Mouse (Mus musculus) limb, embryonic 11.5 days (tissue): ENCODE measurements around the gene Lsm14a. TPM values are rescaled to one million over a fixed set of nuclear protein-coding genes. Genes with fewer than 3 reads are reported as not detected.

Experiments
- ATAC-seq: fragments of 200-750 bp; cut with Nextera tagmentation; 2 replicates; pipeline ENCODE4 v1.8.0; 2017; ENCODE audit warnings: low read depth; ENCODE audit not compliant: insufficient number of reproducible peaks, low FRiP score, low TSS enrichment
- DNase-seq: peaks from one replicate; pipeline ENCODE4 v3.0.0-alpha.2; 2015; ENCODE audit warnings: low spot score
- H3K27ac ChIP-seq: fragments of 300-500 bp; sonication (generic); replicated peaks from 2 replicates; pipeline ENCODE4 v1.5.1; 2014; ENCODE audit warnings: low read depth, mild to moderate bottlenecking, low read length
- H3K27me3 ChIP-seq: fragments of 300-500 bp; sonication (generic); 2 replicates; pipeline ENCODE4 v1.6.1; 2014; ENCODE audit warnings: mild to moderate bottlenecking, low read length, mixed read lengths; ENCODE audit not compliant: control insufficient read depth, insufficient read depth
- H3K36me3 ChIP-seq: fragments of 300-500 bp; sonication (generic); 2 replicates; pipeline ENCODE4 v1.6.1; 2014; ENCODE audit warnings: mild to moderate bottlenecking, low read length, moderate library complexity, mixed read lengths; ENCODE audit not compliant: control insufficient read depth, insufficient read depth
- H3K4me1 ChIP-seq: fragments of 300-500 bp; sonication (generic); 2 replicates; pipeline ENCODE4 v1.6.1; 2014; ENCODE audit warnings: low read length, mixed read lengths; ENCODE audit not compliant: control insufficient read depth, insufficient read depth
- H3K4me2 ChIP-seq: fragments of 300-500 bp; sonication (generic); 2 replicates; pipeline ENCODE4 v1.6.1; 2014; ENCODE audit warnings: low read depth, mild to moderate bottlenecking, moderate library complexity; ENCODE audit not compliant: severe bottlenecking
- H3K4me3 ChIP-seq: fragments of 300-500 bp; sonication (generic); 2 replicates; pipeline ENCODE4 v1.5.1; 2014; ENCODE audit warnings: low read depth, low read length
- H3K9ac ChIP-seq: fragments of 300-500 bp; sonication (generic); 2 replicates; pipeline ENCODE4 v1.6.1; 2014; ENCODE audit warnings: mild to moderate bottlenecking, low read length
- H3K9me3 ChIP-seq: fragments of 300-500 bp; sonication (generic); 2 replicates; pipeline ENCODE4 v1.6.1; 2016; ENCODE audit warnings: low read length; ENCODE audit not compliant: control insufficient read depth
- WGBS: fragments of 180-500 bp; shearing (Covaris S2); extraction: QIAGEN DNeasy Blood & Tissue Kit; methylation state at CpG from one replicate; pipeline ENCODE4 v1.1.7; 2014; 5-methylcytosine and 5-hydroxymethylcytosine counted together
- polyA plus RNA-seq: library from polyadenylated mRNA; unstranded; fragments of >200 nt; fragmentation: Nextera tagmentation; extraction: Ambion mirVana; gene quantifications from 2 replicates; pipeline ENCODE4 v1.2.1, GENCODE M21; 2014

Gene Lsm14a
- polyA plus RNA-seq, 1 experiment from 2014 or later: 70.5 TPM

DNA sequence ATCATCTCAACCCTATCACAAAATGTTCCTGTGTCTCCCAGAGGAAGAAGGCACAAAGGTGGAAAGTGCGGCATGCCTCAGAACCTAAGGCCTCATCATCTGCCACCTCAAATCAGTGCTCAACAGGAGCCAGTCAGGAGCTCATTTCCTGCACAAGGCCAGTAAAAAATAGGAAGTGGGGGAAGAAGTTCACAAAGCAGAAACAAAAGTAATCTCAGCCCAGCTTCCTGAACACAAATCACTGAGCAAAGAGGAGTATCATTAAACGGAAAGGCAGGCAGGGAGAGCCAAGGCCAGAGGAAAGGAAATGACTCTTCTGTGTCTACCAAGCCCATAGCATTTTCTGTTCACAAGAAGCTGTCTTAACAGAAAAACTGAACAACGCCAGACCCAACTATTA is 91.2 kb downstream of the Lsm14a start:
- H3K27ac ChIP-seq: no peak overlapping the region
- no peak overlapping the region for H3K4me2 ChIP-seq
- H3K4me3 ChIP-seq: no peak overlapping the region
- no peaks in the 10 kb centered on the region for H3K9me3 ChIP-seq
- H3K4me1 ChIP-seq: no peaks in the 10 kb centered on the region
- DNase-seq (no peak), ATAC-seq (no peak)
- H3K36me3 ChIP-seq: no peaks in the 10 kb centered on the region
- H3K27me3 ChIP-seq: no peaks in the 10 kb centered on the region
- 85% methylated on average over 3 of the region's 3 CpGs for WGBS
- H3K9ac ChIP-seq: no peak overlapping the region

DNA sequence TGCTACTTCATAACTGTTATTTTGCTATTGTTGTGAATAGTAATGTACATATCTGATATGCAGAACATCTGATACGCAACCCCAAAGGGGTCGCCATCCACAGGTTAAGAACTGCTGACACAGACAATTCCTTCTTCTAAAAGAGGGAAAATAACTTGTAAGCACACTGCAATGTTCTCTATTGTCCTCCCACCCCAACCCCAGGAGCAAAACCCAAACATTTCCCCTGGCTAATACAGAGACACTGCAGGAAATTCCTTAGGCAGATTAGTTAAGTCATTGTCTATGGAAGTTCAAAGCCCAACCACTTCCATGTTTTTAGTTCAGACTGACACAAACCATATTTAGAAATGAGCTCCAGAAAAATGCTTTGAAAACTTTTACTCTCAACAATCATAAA is 94.3 kb downstream of the Lsm14a start:
- ATAC-seq: no peak
- Histone ChIP-seq H3K4me1 (no peaks in the 10 kb centered on the region), H3K4me2 (no peak overlapping the region)

DNA sequence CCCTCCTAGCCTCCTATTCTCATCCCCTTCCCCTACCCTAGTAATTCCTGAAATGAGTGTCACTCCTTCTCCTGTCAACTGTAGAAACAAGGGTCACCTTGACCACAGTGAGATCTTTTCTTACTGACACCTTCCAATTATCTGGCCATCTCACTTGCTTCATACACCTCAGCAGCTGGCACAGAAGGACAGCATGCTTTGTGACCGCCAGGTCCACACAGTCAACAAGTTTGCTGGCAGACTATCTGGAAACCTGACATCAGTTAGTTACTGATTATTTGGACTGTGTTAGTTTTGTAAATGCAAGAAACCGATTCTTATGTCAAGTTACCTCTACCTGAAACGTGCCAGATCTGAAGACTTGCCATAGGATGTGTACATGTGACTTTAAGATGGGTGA is 97.0 kb downstream of the Lsm14a start:
- DNase-seq (no peak), ATAC-seq (no peak)
- Histone ChIP-seq H3K27me3 (no peaks in the 10 kb centered on the region), H3K9me3 (no peaks in the 10 kb centered on the region), H3K4me1 (no peaks in the 10 kb centered on the region), H3K27ac (no peak overlapping the region), H3K4me2 (no peak overlapping the region), H3K9ac (no peak overlapping the region), H3K4me3 (no peak overlapping the region), H3K36me3 (0 out of 2 replicates have a peak, but pooled peaks cover 2% of the 10 kb centered on the region)
- 91% methylated on average over 3 of the region's 3 CpGs for WGBS

More for the DNA sequence above, 94.3 kb downstream of the Lsm14a start:
- no peaks in the 10 kb centered on the region for H3K9me3 ChIP-seq
- 85% methylated on average over 2 of the region's 2 CpGs for WGBS
- no peaks in the 10 kb centered on the region for H3K27me3 ChIP-seq
- DNase-seq: no peak
- H3K9ac ChIP-seq: no peak overlapping the region
- H3K27ac ChIP-seq: no peak overlapping the region
- 0 out of 2 replicates have a peak, but pooled peaks cover 2% of the 10 kb centered on the region for H3K36me3 ChIP-seq
- no peak overlapping the region for H3K4me3 ChIP-seq

Other genes with a start within 250 kb of the Lsm14a start
- gene Uba2, start 223.7 kb downstream of the Lsm14a start, polyA plus RNA-seq: 280 and 284 TPM in 2 replicates
- gene Pdcd2l, start 196.7 kb downstream of the Lsm14a start, polyA plus RNA-seq: 65.3 and 77.2 TPM in 2 replicates
- gene Gpi1, start 163.0 kb downstream of the Lsm14a start, polyA plus RNA-seq: 278 and 291 TPM in 2 replicates
- not detected in 2 replicates for gene Gm6096, start 142.3 kb downstream of the Lsm14a start, polyA plus RNA-seq
- gene 4931406P16Rik, start 79.8 kb downstream of the Lsm14a start, polyA plus RNA-seq: 26.7 and 28.2 TPM in 2 replicates